Mouse (Mus musculus): ENCODE measurements at regions not wholly inside any gene's neighbourhood (a gene's known extent, or its start where the extent isn't known, plus 50 kb on each side); places are given as distances from the start of the nearest gene placed in this dataset.

DNA sequence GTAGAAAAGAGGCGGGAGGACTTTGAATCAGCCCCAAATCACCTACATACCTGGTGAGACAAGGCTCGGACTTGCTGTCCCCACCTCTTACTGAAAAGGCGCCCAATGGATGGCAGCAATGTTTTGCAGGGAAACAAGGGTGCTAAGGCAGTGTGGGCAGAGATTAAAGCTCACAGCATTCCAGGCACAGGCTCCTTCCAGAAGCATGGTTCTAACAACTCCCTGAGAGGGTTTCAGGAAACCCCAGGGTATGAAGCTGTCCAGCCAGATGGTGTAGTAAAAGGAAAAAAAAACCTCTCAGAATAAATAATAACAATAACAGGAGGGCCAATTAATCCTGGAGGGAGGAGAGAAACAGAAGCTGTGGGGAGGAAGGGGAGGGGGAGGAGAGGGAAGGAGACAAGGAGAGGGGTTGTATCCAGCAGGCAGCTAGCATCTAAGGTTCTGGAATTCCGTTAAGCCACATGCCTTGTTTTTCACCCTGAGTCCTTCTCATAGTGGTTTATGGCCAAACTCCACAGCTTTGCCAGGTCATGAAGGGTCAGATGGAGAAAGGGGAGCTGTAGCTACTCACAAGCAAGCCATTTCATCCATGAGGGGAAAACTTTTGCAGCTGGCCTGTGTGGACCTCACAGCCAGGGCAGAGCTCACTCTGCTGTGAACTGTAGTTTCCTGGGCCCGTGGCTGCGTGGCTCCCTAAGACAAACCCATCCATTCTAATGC, 191.4 kb downstream of the Ktn1 start:
- 67% methylated on average over 6 of the region's 6 CpGs for WGBS
- TF ChIP-seq POLR2A (IDR thresholded peaks at IDR 0.05; ENCODE audit: borderline replicate concordance, control insufficient read depth, low read depth, low read length) (no peak), CTCF (IDR thresholded peaks at IDR 0.05; ENCODE audit: control insufficient read depth, insufficient read depth, low read length) (no peak)
- Histone ChIP-seq H3K4me3 (replicated peaks; ENCODE audit: control insufficient read depth, low read depth, low read length) (no peak overlapping the region), H3K4me1 (ENCODE audit: control insufficient read depth, insufficient read depth, low read length) (no peaks in the 10 kb centered on the region), H3K27ac (ENCODE audit: control insufficient read depth, insufficient read depth, low read depth, low read length, poor library complexity) (no peak overlapping the region)

DNA sequence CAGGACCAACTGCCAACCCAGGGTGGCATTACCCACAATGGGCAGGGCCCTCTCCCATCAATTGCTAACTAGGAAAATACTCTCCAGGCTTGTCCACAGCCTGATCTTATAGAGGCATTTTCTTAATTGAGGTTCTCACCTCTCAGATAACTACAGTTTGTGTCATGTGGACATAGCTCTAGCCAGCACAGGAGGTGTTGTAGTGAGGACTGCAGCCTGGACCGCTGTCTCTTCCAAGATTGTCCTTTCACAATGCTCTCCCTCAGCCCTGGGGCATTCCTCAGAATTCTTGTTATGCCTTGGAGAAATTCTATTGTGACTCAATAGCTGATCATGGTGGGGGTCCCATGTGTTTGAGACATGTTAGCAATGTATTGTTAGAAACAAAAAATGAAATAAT, 196.1 kb downstream of the Ktn1 start:
- WGBS = 78% methylated on average over 1 of the region's 1 CpGs
- Histone ChIP-seq H3K4me1 (ENCODE audit: control insufficient read depth, insufficient read depth, low read length) (no peaks in the 10 kb centered on the region), H3K27ac (ENCODE audit: control insufficient read depth, insufficient read depth, low read depth, low read length, poor library complexity) (no peak overlapping the region), H3K4me3 (replicated peaks; ENCODE audit: control insufficient read depth, low read depth, low read length) (no peak overlapping the region)
- no peak for TF ChIP-seq CTCF (IDR thresholded peaks at IDR 0.05; ENCODE audit: control insufficient read depth, insufficient read depth, low read length)
- no peak for TF ChIP-seq POLR2A (IDR thresholded peaks at IDR 0.05; ENCODE audit: borderline replicate concordance, control insufficient read depth, low read depth, low read length)

- 88% methylated on average over 4 of the region's 4 CpGs for WGBS
Measured at GRCm38 (mm10) chr14:47848861-47849260, 200.6 kb downstream of the Ktn1 start.

DNA sequence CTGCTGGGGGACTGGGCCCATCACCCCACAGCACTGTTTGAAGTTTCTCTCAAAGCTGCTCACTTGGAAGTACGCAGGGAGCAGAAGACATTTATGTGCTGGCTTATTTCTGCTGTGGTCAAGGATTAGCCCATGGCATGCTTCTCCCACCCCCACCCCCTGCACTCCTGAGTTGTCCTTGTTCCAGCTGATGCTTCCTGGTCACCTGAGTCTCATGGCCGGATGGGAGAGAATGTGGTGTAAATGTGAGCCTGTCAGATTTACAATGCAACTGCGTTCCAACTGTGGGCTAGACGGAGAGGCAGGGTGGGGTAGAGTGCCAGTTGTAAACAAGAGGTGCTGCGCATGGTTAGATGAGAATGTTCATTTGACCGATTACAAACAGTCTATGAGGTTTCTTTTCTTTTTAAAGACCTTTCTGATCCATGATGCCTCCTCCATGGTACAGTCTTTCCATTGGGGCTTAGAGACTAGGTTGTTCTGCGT, 208.1 kb downstream of the Ktn1 start:
- H3K4me3 ChIP-seq (replicated peaks; ENCODE audit: control insufficient read depth, low read depth, low read length) = no peak overlapping the region
- TF ChIP-seq POLR2A (IDR thresholded peaks at IDR 0.05; ENCODE audit: borderline replicate concordance, control insufficient read depth, low read depth, low read length) (no peak), CTCF (IDR thresholded peaks at IDR 0.05; ENCODE audit: control insufficient read depth, insufficient read depth, low read length) (no peak)
- no peaks in the 10 kb centered on the region for H3K4me1 ChIP-seq (ENCODE audit: control insufficient read depth, insufficient read depth, low read length)
- 84% methylated on average over 7 of the region's 7 CpGs for WGBS
- H3K27ac ChIP-seq (ENCODE audit: control insufficient read depth, insufficient read depth, low read depth, low read length, poor library complexity) = no peak overlapping the region

More at GRCm38 (mm10) chr14:47848861-47849260, 200.6 kb downstream of the Ktn1 start:
- H3K27ac ChIP-seq (ENCODE audit: control insufficient read depth, insufficient read depth, low read depth, low read length, poor library complexity) = no peak overlapping the region
- no peaks in the 10 kb centered on the region for H3K4me1 ChIP-seq (ENCODE audit: control insufficient read depth, insufficient read depth, low read length)
- TF ChIP-seq POLR2A (IDR thresholded peaks at IDR 0.05; ENCODE audit: borderline replicate concordance, control insufficient read depth, low read depth, low read length) (no peak), CTCF (IDR thresholded peaks at IDR 0.05; ENCODE audit: control insufficient read depth, insufficient read depth, low read length) (no peak)
- H3K4me3 ChIP-seq (replicated peaks; ENCODE audit: control insufficient read depth, low read depth, low read length) = no peak overlapping the region

- no peak overlapping the region for H3K27ac ChIP-seq (ENCODE audit: control insufficient read depth, insufficient read depth, low read depth, low read length, poor library complexity)
- H3K4me1 ChIP-seq (ENCODE audit: control insufficient read depth, insufficient read depth, low read length) = no peaks in the 10 kb centered on the region
- 78% methylated on average over 4 of the region's 4 CpGs for WGBS
- no peak for TF ChIP-seq CTCF (IDR thresholded peaks at IDR 0.05; ENCODE audit: control insufficient read depth, insufficient read depth, low read length)
- TF ChIP-seq POLR2A (IDR thresholded peaks at IDR 0.05; ENCODE audit: borderline replicate concordance, control insufficient read depth, low read depth, low read length) = no peak
- H3K4me3 ChIP-seq (replicated peaks; ENCODE audit: control insufficient read depth, low read depth, low read length) = no peak overlapping the region
Measured at GRCm38 (mm10) chr14:47857271-47857670, 209.0 kb downstream of the Ktn1 start.

DNA sequence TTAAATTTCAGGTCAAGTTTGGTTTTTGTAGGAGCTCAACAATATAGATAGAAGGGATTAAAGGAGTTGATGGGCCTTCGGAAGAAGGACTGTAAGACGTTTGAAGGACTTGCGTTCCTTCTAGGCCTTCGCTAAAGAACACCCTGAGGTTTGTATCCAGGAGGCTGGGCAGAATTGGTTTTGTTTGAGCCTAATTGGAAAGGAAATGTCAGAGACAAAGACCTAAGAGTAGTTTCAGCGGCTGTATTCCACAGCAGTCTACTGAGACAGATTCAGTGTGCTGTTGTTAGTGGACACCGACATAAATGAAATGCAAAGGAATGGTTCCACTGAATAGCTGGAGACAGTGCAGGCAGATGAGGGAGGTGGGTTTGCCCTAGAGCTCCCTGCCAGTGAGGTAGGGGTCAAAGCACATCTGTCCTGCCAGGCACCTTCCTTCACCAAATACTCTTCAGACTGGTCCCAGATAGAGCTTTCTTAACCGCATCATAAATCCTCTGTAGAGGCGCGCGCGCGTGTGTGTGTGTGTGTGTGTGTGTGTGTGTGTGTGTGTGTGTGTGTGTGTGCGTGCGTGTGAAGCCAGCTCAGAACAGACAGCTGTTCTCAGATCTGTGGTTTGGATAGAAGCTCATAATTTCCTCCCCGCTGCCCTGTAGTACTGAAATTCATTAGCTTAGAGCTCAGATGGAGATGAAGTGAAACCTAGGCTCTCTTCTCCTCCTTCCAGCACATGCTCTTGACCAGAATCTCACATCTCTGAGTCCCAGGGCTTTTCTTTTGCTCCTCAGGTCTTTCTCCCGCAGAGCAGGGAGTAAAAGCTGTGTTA, 209.7 kb downstream of the Ktn1 start:
- 29% methylated on average over 16 of the region's 16 CpGs for WGBS
- Histone ChIP-seq H3K4me1 (ENCODE audit: control insufficient read depth, insufficient read depth, low read length) (no peaks in the 10 kb centered on the region; the same call in 1 of the 2 replicates), H3K27ac (ENCODE audit: control insufficient read depth, insufficient read depth, low read depth, low read length, poor library complexity) (no peak overlapping the region), H3K4me3 (replicated peaks; ENCODE audit: control insufficient read depth, low read depth, low read length) (no peak overlapping the region)
- no peak for TF ChIP-seq CTCF (IDR thresholded peaks at IDR 0.05; ENCODE audit: control insufficient read depth, insufficient read depth, low read length)
- TF ChIP-seq POLR2A (IDR thresholded peaks at IDR 0.05; ENCODE audit: borderline replicate concordance, control insufficient read depth, low read depth, low read length) = no peak

DNA sequence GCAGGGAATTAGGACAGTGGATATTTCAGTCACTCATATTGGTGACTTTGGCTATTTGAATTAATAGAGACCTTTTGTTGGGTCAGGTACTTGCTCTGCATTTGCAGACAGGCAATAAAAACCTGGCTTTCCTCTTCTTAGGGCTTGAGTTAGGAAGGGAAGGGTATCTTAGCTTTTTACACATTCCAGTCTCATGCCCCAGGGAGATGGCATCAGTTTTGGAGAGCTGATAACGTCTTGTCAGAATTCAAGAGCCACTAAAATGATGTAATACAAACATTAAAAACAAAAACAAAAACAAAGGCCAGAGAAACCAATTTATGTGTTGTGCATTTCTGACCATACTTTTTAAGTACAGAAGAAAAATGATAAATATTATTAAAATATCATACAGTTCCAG, 214.3 kb downstream of the Ktn1 start:
- WGBS = 46% methylated on average over 1 of the region's 1 CpGs
- no peak overlapping the region for H3K27ac ChIP-seq (ENCODE audit: control insufficient read depth, insufficient read depth, low read depth, low read length, poor library complexity)
- no peaks in the 10 kb centered on the region; the same call in 1 of the 2 replicates for H3K4me1 ChIP-seq (ENCODE audit: control insufficient read depth, insufficient read depth, low read length)
- TF ChIP-seq CTCF (IDR thresholded peaks at IDR 0.05; ENCODE audit: control insufficient read depth, insufficient read depth, low read length) = no peak
- TF ChIP-seq POLR2A (IDR thresholded peaks at IDR 0.05; ENCODE audit: borderline replicate concordance, control insufficient read depth, low read depth, low read length) = no peak
- no peak overlapping the region for H3K4me3 ChIP-seq (replicated peaks; ENCODE audit: control insufficient read depth, low read depth, low read length)

GRCm38 (mm10) chr14:47863067-47863466, 214.8 kb downstream of the Ktn1 start:
- 1% methylated on average over 5 of the region's 5 CpGs for WGBS
- no peak overlapping the region for H3K27ac ChIP-seq (ENCODE audit: control insufficient read depth, insufficient read depth, low read depth, low read length, poor library complexity)
- TF ChIP-seq POLR2A (IDR thresholded peaks at IDR 0.05; ENCODE audit: borderline replicate concordance, control insufficient read depth, low read depth, low read length) (no peak), CTCF (IDR thresholded peaks at IDR 0.05; ENCODE audit: control insufficient read depth, insufficient read depth, low read length) (no peak)
- no peak overlapping the region for H3K4me3 ChIP-seq (replicated peaks; ENCODE audit: control insufficient read depth, low read depth, low read length)
- H3K4me1 ChIP-seq (ENCODE audit: control insufficient read depth, insufficient read depth, low read length) = no peaks in the 10 kb centered on the region; the same call in 1 of the 2 replicates

Measured in bone marrow, adult 2 months (tissue).